Mouse (Mus musculus): ENCODE measurements around the gene Plxna2. TPM values are rescaled to one million over a fixed set of nuclear protein-coding genes. Genes with fewer than 3 reads are reported as not detected.

Gene Plxna2
- total and polyA plus RNA-seq, 2 experiments = 6.7 to 8.6 TPM

DNA sequence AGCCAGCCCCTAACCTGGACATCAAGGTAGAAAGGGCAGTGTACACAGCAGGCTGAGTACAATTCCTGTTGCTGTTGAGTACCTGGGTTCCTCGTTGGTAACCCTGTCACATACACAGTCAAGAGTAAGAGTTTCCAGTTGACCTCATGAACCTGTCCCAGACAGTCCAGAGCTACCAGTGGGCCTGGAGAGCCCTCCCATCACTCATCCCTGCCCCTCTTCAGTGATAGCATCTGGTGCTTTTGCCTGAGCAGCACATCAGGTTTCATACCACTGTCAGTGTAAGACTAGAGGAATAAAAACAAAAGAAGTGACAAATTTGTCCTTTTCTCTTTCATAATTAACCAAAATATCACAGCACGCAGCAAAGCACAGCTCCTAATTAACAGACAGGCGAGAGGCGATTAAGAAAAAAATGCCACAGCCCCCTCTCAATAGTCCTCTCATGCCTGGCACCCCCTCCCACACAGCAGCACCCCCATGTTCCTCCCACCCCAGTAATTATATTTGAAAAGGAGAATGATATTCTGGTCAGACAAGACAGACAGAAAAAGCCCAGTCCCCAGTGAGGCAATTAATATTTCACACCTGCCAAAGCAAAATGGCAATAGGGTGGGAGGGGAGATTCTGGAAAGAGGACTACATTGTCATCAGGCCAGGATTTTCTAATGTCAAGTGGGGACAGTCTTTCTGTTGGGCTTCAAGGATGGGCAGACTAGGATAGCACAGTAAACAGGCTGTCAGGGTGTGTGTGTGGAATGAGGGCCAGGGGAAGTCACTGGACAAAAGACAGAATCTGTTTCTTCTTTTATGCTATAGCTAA lies 233.4 kb downstream of the Plxna2 start:
- H3K27me3 ChIP-seq (ENCODE audit: control insufficient read depth, insufficient read depth, low read length) = no peaks in the 10 kb centered on the region
- DNase-seq (ENCODE audit: extremely low read depth, low read depth, low spot score) = no peak
- H3K79me2 ChIP-seq (ENCODE audit: control insufficient read depth, insufficient read depth, low read length) = no peaks in the 10 kb centered on the region
- no peak overlapping the region for H3K4me3 ChIP-seq (ENCODE audit: insufficient read depth, low read depth, low read length)
- H3K36me3 ChIP-seq (ENCODE audit: control insufficient read depth, insufficient read depth, low read length) = no peaks in the 10 kb centered on the region
- H3K9ac ChIP-seq (ENCODE audit: low read depth, low read length) = no peak overlapping the region
- no peaks in the 10 kb centered on the region for H3K4me1 ChIP-seq (ENCODE audit: control insufficient read depth, insufficient read depth, low read length)
- no peak for TF ChIP-seq CTCF (IDR thresholded peaks at IDR 0.05; ENCODE audit: low read depth, low read length)
- TF ChIP-seq POLR2A (IDR thresholded peaks at IDR 0.05; ENCODE audit: extremely low read depth, insufficient read depth, low read length) = no peak
- no peak overlapping the region for H3K27ac ChIP-seq (replicated peaks; ENCODE audit: insufficient read depth, low read depth, low read length)
- WGBS = 78% methylated on average over 4 of the region's 4 CpGs

GRCm38 (mm10) chr1:194852065-194852358 lies 234.0 kb downstream of the Plxna2 start:
- Histone ChIP-seq H3K27ac (replicated peaks; ENCODE audit: insufficient read depth, low read depth, low read length) (no peak overlapping the region), H3K4me1 (ENCODE audit: control insufficient read depth, insufficient read depth, low read length) (no peaks in the 10 kb centered on the region), H3K9ac (ENCODE audit: low read depth, low read length) (no peak overlapping the region), H3K79me2 (ENCODE audit: control insufficient read depth, insufficient read depth, low read length) (no peaks in the 10 kb centered on the region), H3K36me3 (ENCODE audit: control insufficient read depth, insufficient read depth, low read length) (no peaks in the 10 kb centered on the region), H3K4me3 (ENCODE audit: insufficient read depth, low read depth, low read length) (no peak overlapping the region), H3K27me3 (ENCODE audit: control insufficient read depth, insufficient read depth, low read length) (no peaks in the 10 kb centered on the region)
- DNase-seq (ENCODE audit: extremely low read depth, low read depth, low spot score) = no peak
- WGBS = 83% methylated on average over 2 of the region's 2 CpGs
- TF ChIP-seq POLR2A (IDR thresholded peaks at IDR 0.05; ENCODE audit: extremely low read depth, insufficient read depth, low read length) = no peak
- TF ChIP-seq CTCF (IDR thresholded peaks at IDR 0.05; ENCODE audit: low read depth, low read length) = no peak
